Mouse (Mus musculus): ENCODE results near the gene Cdc25b. TPM values are rescaled to one million over a fixed set of nuclear protein-coding genes. Genes with fewer than 3 reads are reported as not detected.

Gene Cdc25b
- polyA plus RNA-seq, 1 experiment from 2014 or later: 48.0 TPM

- no peaks in the 10 kb centered on the region for H3K9me3 ChIP-seq (replicated peaks; ENCODE audit: control insufficient read depth, low read length)
- no peaks in the 10 kb centered on the region; the same call in 1 of the 2 replicates for H3K36me3 ChIP-seq (replicated peaks; ENCODE audit: control insufficient read depth, insufficient read depth, low read depth, low read length)
- DNase-seq (ENCODE audit: low spot score) (no peak), ATAC-seq (replicated peaks; ENCODE audit: insufficient number of reproducible peaks, low FRiP score, low TSS enrichment, low read depth) (no peak)
- H3K4me1 ChIP-seq (ENCODE audit: control insufficient read depth, insufficient read depth, low read length): peaks cover 6% of the 10 kb centered on the region
- no peak overlapping the region for H3K9ac ChIP-seq (replicated peaks; ENCODE audit: low read length)
- no peak overlapping the region for H3K4me2 ChIP-seq (ENCODE audit: low read depth, low read length)
- H3K27ac ChIP-seq (replicated peaks; ENCODE audit: low read depth, low read length): no peak overlapping the region
- WGBS: 94% methylated on average over 1 of the region's 1 CpGs
- H3K4me3 ChIP-seq (ENCODE audit: low read depth, low read length): no peak overlapping the region
- H3K27me3 ChIP-seq (ENCODE audit: control insufficient read depth, insufficient read depth, low read length): peaks cover 25% of the 10 kb centered on the region
Measured at GRCm38 (mm10) chr2:131175945-131176309, 10.8 kb upstream of the Cdc25b start.

GRCm38 (mm10) chr2:131176491-131176890 lies 10.3 kb upstream of the Cdc25b start:
- H3K4me3 ChIP-seq (ENCODE audit: low read depth, low read length): no peak overlapping the region
- ATAC-seq (replicated peaks; ENCODE audit: insufficient number of reproducible peaks, low FRiP score, low TSS enrichment, low read depth) (no peak), DNase-seq (ENCODE audit: low spot score) (peak; percentile 26)
- no peak overlapping the region for H3K9ac ChIP-seq (replicated peaks; ENCODE audit: low read length)
- H3K4me1 ChIP-seq (ENCODE audit: control insufficient read depth, insufficient read depth, low read length): peaks cover 6% of the 10 kb centered on the region
- H3K27me3 ChIP-seq (ENCODE audit: control insufficient read depth, insufficient read depth, low read length): peaks cover 21% of the 10 kb centered on the region
- H3K4me2 ChIP-seq (ENCODE audit: low read depth, low read length): no peak overlapping the region
- no peak overlapping the region for H3K27ac ChIP-seq (replicated peaks; ENCODE audit: low read depth, low read length)
- 68% methylated on average over 5 of the region's 5 CpGs for WGBS
- no peaks in the 10 kb centered on the region for H3K9me3 ChIP-seq (replicated peaks; ENCODE audit: control insufficient read depth, low read length)
- no peaks in the 10 kb centered on the region; the same call in 1 of the 2 replicates for H3K36me3 ChIP-seq (replicated peaks; ENCODE audit: control insufficient read depth, insufficient read depth, low read depth, low read length)

GRCm38 (mm10) chr2:131177932-131178331 lies 8.8 kb upstream of the Cdc25b start:
- H3K9ac ChIP-seq (replicated peaks; ENCODE audit: low read length): peak overlapping the region; percentile 22
- H3K27me3 ChIP-seq (ENCODE audit: control insufficient read depth, insufficient read depth, low read length): peaks cover 6% of the 10 kb centered on the region
- ATAC-seq (replicated peaks; ENCODE audit: insufficient number of reproducible peaks, low FRiP score, low TSS enrichment, low read depth): no peak
- DNase-seq (ENCODE audit: low spot score): no peak
- no peaks in the 10 kb centered on the region; the same call in 1 of the 2 replicates for H3K36me3 ChIP-seq (replicated peaks; ENCODE audit: control insufficient read depth, insufficient read depth, low read depth, low read length)
- no peak overlapping the region for H3K27ac ChIP-seq (replicated peaks; ENCODE audit: low read depth, low read length)
- peak overlapping the region; percentile 5; the same call in 1 of the 2 replicates for H3K4me3 ChIP-seq (ENCODE audit: low read depth, low read length)
- 90% methylated on average over 9 of the region's 9 CpGs for WGBS
- peaks cover 6% of the 10 kb centered on the region for H3K4me1 ChIP-seq (ENCODE audit: control insufficient read depth, insufficient read depth, low read length)
- no peaks in the 10 kb centered on the region for H3K9me3 ChIP-seq (replicated peaks; ENCODE audit: control insufficient read depth, low read length)
- H3K4me2 ChIP-seq (ENCODE audit: low read depth, low read length): peak overlapping the region; percentile 89

- Histone ChIP-seq H3K9ac (replicated peaks; ENCODE audit: low read length) (peak overlapping the region; percentile 93), H3K4me2 (ENCODE audit: low read depth, low read length) (peak overlapping the region; percentile 89), H3K27ac (replicated peaks; ENCODE audit: low read depth, low read length) (no peak overlapping the region), H3K27me3 (ENCODE audit: control insufficient read depth, insufficient read depth, low read length) (no peaks in the 10 kb centered on the region), H3K9me3 (replicated peaks; ENCODE audit: control insufficient read depth, low read length) (no peaks in the 10 kb centered on the region), H3K4me3 (ENCODE audit: low read depth, low read length) (peak overlapping the region; percentile 70), H3K4me1 (ENCODE audit: control insufficient read depth, insufficient read depth, low read length) (peaks cover 6% of the 10 kb centered on the region), H3K36me3 (replicated peaks; ENCODE audit: control insufficient read depth, insufficient read depth, low read depth, low read length) (no peaks in the 10 kb centered on the region; the same call in 1 of the 2 replicates)
- 39% methylated on average over 26 of the region's 26 CpGs for WGBS
- DNase-seq (ENCODE audit: low spot score): peak; percentile 17
- no peak for ATAC-seq (replicated peaks; ENCODE audit: insufficient number of reproducible peaks, low FRiP score, low TSS enrichment, low read depth)
Measured at GRCm38 (mm10) chr2:131178828-131179245, 7.9 kb upstream of the Cdc25b start.

GRCm38 (mm10) chr2:131179246-131179886 lies 7.4 kb upstream of the Cdc25b start:
- DNase-seq (ENCODE audit: low spot score): peak; percentile 71
- peak overlapping the region; percentile 71 for H3K27ac ChIP-seq (replicated peaks; ENCODE audit: low read depth, low read length)
- peak overlapping the region; percentile 70 for H3K4me3 ChIP-seq (ENCODE audit: low read depth, low read length)
- H3K36me3 ChIP-seq (replicated peaks; ENCODE audit: control insufficient read depth, insufficient read depth, low read depth, low read length): no peaks in the 10 kb centered on the region; the same call in 1 of the 2 replicates
- WGBS: under 1% methylated on average over 64 of the region's 67 CpGs
- 0 out of 2 replicates have a peak, but pooled peaks have one; percentile 14 for ATAC-seq (replicated peaks; ENCODE audit: insufficient number of reproducible peaks, low FRiP score, low TSS enrichment, low read depth)
- no peaks in the 10 kb centered on the region for H3K9me3 ChIP-seq (replicated peaks; ENCODE audit: control insufficient read depth, low read length)
- peak overlapping the region; percentile 89 for H3K4me2 ChIP-seq (ENCODE audit: low read depth, low read length)
- H3K9ac ChIP-seq (replicated peaks; ENCODE audit: low read length): peak overlapping the region; percentile 93
- no peaks in the 10 kb centered on the region for H3K27me3 ChIP-seq (ENCODE audit: control insufficient read depth, insufficient read depth, low read length)
- peaks cover 6% of the 10 kb centered on the region for H3K4me1 ChIP-seq (ENCODE audit: control insufficient read depth, insufficient read depth, low read length)

- peak; percentile 91 for DNase-seq (ENCODE audit: low spot score)
- 4% methylated on average over 30 of the region's 57 CpGs for WGBS
- Histone ChIP-seq H3K27me3 (ENCODE audit: control insufficient read depth, insufficient read depth, low read length) (no peaks in the 10 kb centered on the region), H3K4me1 (ENCODE audit: control insufficient read depth, insufficient read depth, low read length) (peaks cover 6% of the 10 kb centered on the region), H3K36me3 (replicated peaks; ENCODE audit: control insufficient read depth, insufficient read depth, low read depth, low read length) (no peaks in the 10 kb centered on the region; the same call in 1 of the 2 replicates), H3K9me3 (replicated peaks; ENCODE audit: control insufficient read depth, low read length) (no peaks in the 10 kb centered on the region), H3K4me3 (ENCODE audit: low read depth, low read length) (peak within 1 kb of the TSS; percentile 70), H3K9ac (replicated peaks; ENCODE audit: low read length) (peak within 1 kb of the TSS; percentile 93), H3K4me2 (ENCODE audit: low read depth, low read length) (peak within 1 kb of the TSS; percentile 89), H3K27ac (replicated peaks; ENCODE audit: low read depth, low read length) (peak within 1 kb of the TSS; percentile 71)
- ATAC-seq (replicated peaks; ENCODE audit: insufficient number of reproducible peaks, low FRiP score, low TSS enrichment, low read depth): peak; percentile 63; the same call in 1 of the 2 replicates
Measured at GRCm38 (mm10) chr2:131179990-131180587, 6.7 kb upstream of the Cdc25b start, which contains the start of gene Cenpb. TSS of gene Cenpb (minus strand) at chr2:131180067.

- H3K4me3 ChIP-seq (ENCODE audit: low read depth, low read length): peak overlapping the region; percentile 63
- DNase-seq (ENCODE audit: low spot score) (no peak), ATAC-seq (replicated peaks; ENCODE audit: insufficient number of reproducible peaks, low FRiP score, low TSS enrichment, low read depth) (no peak)
- H3K27ac ChIP-seq (replicated peaks; ENCODE audit: low read depth, low read length): no peak overlapping the region
- no peaks in the 10 kb centered on the region for H3K36me3 ChIP-seq (replicated peaks; ENCODE audit: control insufficient read depth, insufficient read depth, low read depth, low read length)
- H3K4me2 ChIP-seq (ENCODE audit: low read depth, low read length): peak overlapping the region; percentile 87
- H3K4me1 ChIP-seq (ENCODE audit: control insufficient read depth, insufficient read depth, low read length): no peaks in the 10 kb centered on the region; the same call in none of the 2 replicates
- peak overlapping the region; percentile 83 for H3K9ac ChIP-seq (replicated peaks; ENCODE audit: low read length)
- 2% methylated on average over 14 of the region's 14 CpGs for WGBS
- no peaks in the 10 kb centered on the region for H3K27me3 ChIP-seq (ENCODE audit: control insufficient read depth, insufficient read depth, low read length)
- H3K9me3 ChIP-seq (replicated peaks; ENCODE audit: control insufficient read depth, low read length): no peaks in the 10 kb centered on the region
Measured at GRCm38 (mm10) chr2:131186343-131186742, 406 bp upstream of the Cdc25b start.

GRCm38 (mm10) chr2:131187602-131187922 lies 813 bp downstream of the Cdc25b start:
- Histone ChIP-seq H3K36me3 (replicated peaks; ENCODE audit: control insufficient read depth, insufficient read depth, low read depth, low read length) (no peaks in the 10 kb centered on the region; the same call in 1 of the 2 replicates), H3K4me3 (ENCODE audit: low read depth, low read length) (peak overlapping the region; percentile 63), H3K27me3 (ENCODE audit: control insufficient read depth, insufficient read depth, low read length) (no peaks in the 10 kb centered on the region), H3K9ac (replicated peaks; ENCODE audit: low read length) (peak overlapping the region; percentile 83), H3K27ac (replicated peaks; ENCODE audit: low read depth, low read length) (no peak overlapping the region), H3K9me3 (replicated peaks; ENCODE audit: control insufficient read depth, low read length) (no peaks in the 10 kb centered on the region), H3K4me1 (ENCODE audit: control insufficient read depth, insufficient read depth, low read length) (no peaks in the 10 kb centered on the region; the same call in none of the 2 replicates), H3K4me2 (ENCODE audit: low read depth, low read length) (peak overlapping the region; percentile 87)
- ATAC-seq (replicated peaks; ENCODE audit: insufficient number of reproducible peaks, low FRiP score, low TSS enrichment, low read depth): no peak
- 20% methylated on average over 3 of the region's 3 CpGs for WGBS
- DNase-seq (ENCODE audit: low spot score): no peak

Data from embryonic facial prominence, embryonic 11.5 days (tissue).